Mouse (Mus musculus) stomach, postnatal 0 days (tissue): ENCODE measurements around the gene Slc12a7. TPM values are rescaled to one million over a fixed set of nuclear protein-coding genes. Genes with fewer than 3 reads are reported as not detected.

ENCODE experiments used
- ATAC-seq: fragments of 200-750 bp; cut with Nextera tagmentation; 2 replicates; pipeline ENCODE4 v1.8.0; 2017; ENCODE audit not compliant: low FRiP score, low TSS enrichment
- DNase-seq: peaks from one replicate; pipeline ENCODE4 v3.0.0-alpha.2; 2016; ENCODE audit warnings: low spot score
- H3K27ac ChIP-seq: fragments of 300-500 bp; sonication (generic); replicated peaks from 2 replicates; pipeline ENCODE4 v1.5.1; 2014; ENCODE audit warnings: mild to moderate bottlenecking, control low read depth
- H3K27me3 ChIP-seq: fragments of 300-500 bp; sonication (generic); 2 replicates; pipeline ENCODE4 v1.6.1; 2014; ENCODE audit warnings: low read length; ENCODE audit not compliant: control insufficient read depth, insufficient read depth
- H3K36me3 ChIP-seq: fragments of 300-500 bp; sonication (generic); 2 replicates; pipeline ENCODE4 v1.6.1; 2014; ENCODE audit warnings: low read length, mixed read lengths; ENCODE audit not compliant: control insufficient read depth, insufficient read depth
- H3K4me1 ChIP-seq: fragments of 300-500 bp; sonication (generic); replicated peaks from 2 replicates; pipeline ENCODE4 v1.6.1; 2014; ENCODE audit warnings: antibody characterized with exemption; ENCODE audit not compliant: control insufficient read depth, insufficient read depth
- H3K4me2 ChIP-seq: fragments of 300-500 bp; sonication (generic); replicated peaks from 2 replicates; pipeline ENCODE4 v1.6.1; 2014; ENCODE audit warnings: low read depth, mild to moderate bottlenecking, control low read depth, moderate library complexity
- H3K4me3 ChIP-seq: fragments of 300-500 bp; sonication (generic); 2 replicates; pipeline ENCODE4 v1.5.1; 2014; ENCODE audit warnings: low read depth, low read length, control low read depth
- H3K9ac ChIP-seq: fragments of 300-500 bp; sonication (generic); 2 replicates; pipeline ENCODE4 v1.6.1; 2014; ENCODE audit warnings: mild to moderate bottlenecking, low read length, control low read depth, mixed read lengths
- H3K9me3 ChIP-seq: fragments of 300-500 bp; sonication (generic); 2 replicates; pipeline ENCODE4 v1.6.1; 2016; ENCODE audit warnings: low read length; ENCODE audit not compliant: control insufficient read depth
- CTCF ChIP-seq: IDR thresholded peaks from 2 replicates; pipeline ENCODE4 v1.5.1; 2016; ENCODE audit warnings: antibody characterized with exemption, low read depth, mild to moderate bottlenecking, moderate library complexity
- EP300 ChIP-seq: optimal IDR thresholded peaks from 2 replicates; pipeline ENCODE3; 2016; ENCODE audit warnings: antibody characterized with exemption
- WGBS: fragments of 180-500 bp; shearing (Covaris S2); extraction: QIAGEN DNeasy Blood & Tissue Kit; methylation state at CpG from one replicate; pipeline ENCODE4 v1.1.7; 2014; 5-methylcytosine and 5-hydroxymethylcytosine counted together
- polyA plus RNA-seq: library from polyadenylated mRNA; unstranded; fragments of >200 nt; fragmentation: Nextera tagmentation; extraction: Ambion mirVana; gene quantifications from 2 replicates; pipeline ENCODE4 v1.2.1, GENCODE M21; 2015

Slc12a7 gene
- polyA plus RNA-seq: 17.9 and 19.0 TPM in 2 replicates

GRCm38 (mm10) chr13:73732742-73733700 is at the start of gene Slc12a7:
Slc12a7 (plus strand) TSS chr13:73733094.
- H3K27me3 ChIP-seq: no peaks in the 10 kb centered on the region
- peak; percentile 24; the same call in 1 of the 2 replicates for ATAC-seq
- TF ChIP-seq EP300 (no peak), CTCF (no peak)
- 0 out of 2 replicates have a peak within 1 kb of the TSS, but pooled peaks have one; percentile 30 for H3K27ac ChIP-seq
- WGBS: 7% methylated on average over 42 of the region's 48 CpGs
- H3K9ac ChIP-seq: peak within 1 kb of the TSS; percentile 38; the same call in 1 of the 2 replicates
- no peaks in the 10 kb centered on the region for H3K4me1 ChIP-seq
- no peaks in the 10 kb centered on the region for H3K36me3 ChIP-seq
- peak within 1 kb of the TSS; percentile 62 for H3K4me2 ChIP-seq
- peak within 1 kb of the TSS; percentile 35 for H3K4me3 ChIP-seq
- no peaks in the 10 kb centered on the region for H3K9me3 ChIP-seq
- peak; percentile 75 for DNase-seq

- H3K36me3 ChIP-seq: no peaks in the 10 kb centered on the region
- no peak for DNase-seq
- no peaks in the 10 kb centered on the region for H3K9me3 ChIP-seq
- WGBS: 69% methylated on average over 11 of the region's 11 CpGs
- no peaks in the 10 kb centered on the region for H3K4me1 ChIP-seq
- no peak overlapping the region for H3K4me2 ChIP-seq
- no peak overlapping the region for H3K9ac ChIP-seq
- H3K27ac ChIP-seq: no peak overlapping the region
- H3K4me3 ChIP-seq: no peak overlapping the region
- no peak for TF ChIP-seq CTCF
- TF ChIP-seq EP300: no peak
- no peak for ATAC-seq
- no peaks in the 10 kb centered on the region for H3K27me3 ChIP-seq
Measured at GRCm38 (mm10) chr13:73683682-73684081, 49.2 kb upstream of the Slc12a7 start.

- 83% methylated on average over 1 of the region's 1 CpGs for WGBS
- Histone ChIP-seq H3K36me3 (no peaks in the 10 kb centered on the region), H3K4me3 (no peak overlapping the region), H3K27ac (no peak overlapping the region), H3K9ac (no peak overlapping the region), H3K9me3 (no peaks in the 10 kb centered on the region), H3K27me3 (no peaks in the 10 kb centered on the region), H3K4me1 (no peaks in the 10 kb centered on the region), H3K4me2 (no peak overlapping the region)
- ATAC-seq: no peak
- no peak for DNase-seq
- TF ChIP-seq EP300 (no peak), CTCF (no peak)
Measured at GRCm38 (mm10) chr13:73684412-73684811, 48.5 kb upstream of the Slc12a7 start.

- ATAC-seq (no peak), DNase-seq (no peak)
- Histone ChIP-seq H3K4me2 (no peak overlapping the region), H3K27me3 (no peaks in the 10 kb centered on the region), H3K4me3 (no peak overlapping the region), H3K27ac (no peak overlapping the region), H3K9me3 (no peaks in the 10 kb centered on the region), H3K4me1 (no peaks in the 10 kb centered on the region), H3K9ac (no peak overlapping the region), H3K36me3 (no peaks in the 10 kb centered on the region)
- WGBS: 69% methylated on average over 6 of the region's 6 CpGs
- no peak for TF ChIP-seq EP300
- no peak for TF ChIP-seq CTCF
Measured at GRCm38 (mm10) chr13:73685502-73685901, 47.4 kb upstream of the Slc12a7 start.

GRCm38 (mm10) chr13:73687601-73688000 is 45.3 kb upstream of the Slc12a7 start:
- H3K4me1 ChIP-seq: no peaks in the 10 kb centered on the region
- DNase-seq: no peak
- ATAC-seq: no peak
- no peak overlapping the region for H3K27ac ChIP-seq
- TF ChIP-seq CTCF (no peak), EP300 (no peak)
- no peak overlapping the region for H3K9ac ChIP-seq
- H3K36me3 ChIP-seq: no peaks in the 10 kb centered on the region
- H3K9me3 ChIP-seq: no peaks in the 10 kb centered on the region
- H3K4me3 ChIP-seq: no peak overlapping the region
- no peak overlapping the region for H3K4me2 ChIP-seq
- 62% methylated on average over 3 of the region's 3 CpGs for WGBS
- no peaks in the 10 kb centered on the region for H3K27me3 ChIP-seq

GRCm38 (mm10) chr13:73688934-73689333 is 44.0 kb upstream of the Slc12a7 start:
- H3K9me3 ChIP-seq: no peaks in the 10 kb centered on the region
- H3K27me3 ChIP-seq: no peaks in the 10 kb centered on the region
- no peak for ATAC-seq
- WGBS: 68% methylated on average over 4 of the region's 4 CpGs
- H3K4me1 ChIP-seq: no peaks in the 10 kb centered on the region
- no peak overlapping the region for H3K9ac ChIP-seq
- TF ChIP-seq EP300: no peak
- no peak for TF ChIP-seq CTCF
- no peak for DNase-seq
- no peak overlapping the region for H3K27ac ChIP-seq
- no peak overlapping the region for H3K4me2 ChIP-seq
- no peaks in the 10 kb centered on the region for H3K36me3 ChIP-seq
- H3K4me3 ChIP-seq: no peak overlapping the region
